Mouse (Mus musculus) myocyte (in vitro differentiated cells): ENCODE measurements at regions not wholly inside any gene's neighbourhood (a gene's known extent, or its start where the extent isn't known, plus 50 kb on each side); places are given as distances from the start of the nearest gene placed in this dataset.

Source experiments
- H3K27me3 ChIP-seq: one replicate; pipeline ENCODE4 v1.6.1; 2011; ENCODE audit not compliant: control insufficient read depth, insufficient read depth, insufficient read length
- H3K36me3 ChIP-seq: one replicate; pipeline ENCODE4 v1.6.1; 2011; ENCODE audit not compliant: control insufficient read depth, insufficient read depth
- H3K4me2 ChIP-seq: one replicate; pipeline ENCODE4 v1.6.1; 2011; ENCODE audit warnings: low read depth, control low read depth
- H3K4me3 ChIP-seq: one replicate; pipeline ENCODE4 v1.5.1; 2011; ENCODE audit warnings: mild to moderate bottlenecking, control low read depth, moderate library complexity
- H3K79me2 ChIP-seq: one replicate; pipeline ENCODE4 v1.6.1; 2011; ENCODE audit not compliant: control insufficient read depth, insufficient read depth
- H3ac ChIP-seq: one replicate; pipeline ENCODE4 v1.6.1; 2011; ENCODE audit not compliant: control insufficient read depth, insufficient read length
- CEBPB ChIP-seq: IDR thresholded peaks from 2 replicates; pipeline ENCODE4 v1.6.1; 2011; ENCODE audit warnings: mild to moderate bottlenecking, moderate library complexity; ENCODE audit not compliant: poor library complexity, insufficient read depth, severe bottlenecking
- E2F4 ChIP-seq: IDR thresholded peaks from one replicate; pipeline ENCODE4 v1.6.1; 2011; ENCODE audit warnings: mild to moderate bottlenecking, control low read depth, moderate library complexity; ENCODE audit not compliant: insufficient read depth
- MAX ChIP-seq: IDR thresholded peaks from one replicate; pipeline ENCODE4 v1.6.1; 2011; ENCODE audit warnings: low read depth, mild to moderate bottlenecking, control low read depth
- MYOD1 ChIP-seq, 3 experiments: IDR thresholded peaks; one replicate each; pipeline ENCODE4 v1.6.1; 2011; ENCODE audit warnings: control low read depth in 2 of 3, low read depth in 2 of 3, mild to moderate bottlenecking in 2 of 3, moderate library complexity in 1 of 3; ENCODE audit not compliant: insufficient read length in 2 of 3, control insufficient read depth in 1 of 3
- MYOG ChIP-seq, 3 experiments: IDR thresholded peaks; one replicate each; pipeline ENCODE4 v1.6.1; 2011; ENCODE audit warnings: control low read depth in 2 of 3, low read depth in 2 of 3, mild to moderate bottlenecking in 2 of 3; ENCODE audit not compliant: insufficient read length in 2 of 3, control insufficient read depth in 1 of 3, insufficient read depth in 1 of 3
- POLR2A ChIP-seq: IDR thresholded peaks from one replicate; pipeline ENCODE4 v1.6.1; 2011; ENCODE audit warnings: low read depth, mild to moderate bottlenecking, control low read depth, moderate library complexity; ENCODE audit not compliant: insufficient read length
- POLR2AphosphoS2 ChIP-seq: IDR thresholded peaks from one replicate; pipeline ENCODE4 v1.6.1; 2011; ENCODE audit warnings: low read depth, control low read depth; ENCODE audit not compliant: insufficient read length
- REST ChIP-seq: IDR thresholded peaks from one replicate; pipeline ENCODE4 v1.6.1; 2011; ENCODE audit warnings: mild to moderate bottlenecking, control low read depth, moderate library complexity; ENCODE audit not compliant: insufficient read depth, insufficient read length
- SRF ChIP-seq: IDR thresholded peaks from one replicate; pipeline ENCODE4 v1.6.1; 2011; ENCODE audit warnings: low read depth; ENCODE audit not compliant: control insufficient read depth, insufficient read length
- TCF12 ChIP-seq: IDR thresholded peaks from one replicate; pipeline ENCODE4 v1.6.1; 2011; ENCODE audit warnings: mild to moderate bottlenecking, control low read depth; ENCODE audit not compliant: poor library complexity, insufficient read depth, severe bottlenecking
- TCF3 ChIP-seq: IDR thresholded peaks from one replicate; pipeline ENCODE4 v1.6.1; 2011; ENCODE audit warnings: low read depth, control low read depth; ENCODE audit not compliant: insufficient read length
- USF1 ChIP-seq: IDR thresholded peaks from one replicate; pipeline ENCODE4 v1.6.1; 2011; ENCODE audit warnings: low read depth, mild to moderate bottlenecking, control low read depth, moderate library complexity

DNA sequence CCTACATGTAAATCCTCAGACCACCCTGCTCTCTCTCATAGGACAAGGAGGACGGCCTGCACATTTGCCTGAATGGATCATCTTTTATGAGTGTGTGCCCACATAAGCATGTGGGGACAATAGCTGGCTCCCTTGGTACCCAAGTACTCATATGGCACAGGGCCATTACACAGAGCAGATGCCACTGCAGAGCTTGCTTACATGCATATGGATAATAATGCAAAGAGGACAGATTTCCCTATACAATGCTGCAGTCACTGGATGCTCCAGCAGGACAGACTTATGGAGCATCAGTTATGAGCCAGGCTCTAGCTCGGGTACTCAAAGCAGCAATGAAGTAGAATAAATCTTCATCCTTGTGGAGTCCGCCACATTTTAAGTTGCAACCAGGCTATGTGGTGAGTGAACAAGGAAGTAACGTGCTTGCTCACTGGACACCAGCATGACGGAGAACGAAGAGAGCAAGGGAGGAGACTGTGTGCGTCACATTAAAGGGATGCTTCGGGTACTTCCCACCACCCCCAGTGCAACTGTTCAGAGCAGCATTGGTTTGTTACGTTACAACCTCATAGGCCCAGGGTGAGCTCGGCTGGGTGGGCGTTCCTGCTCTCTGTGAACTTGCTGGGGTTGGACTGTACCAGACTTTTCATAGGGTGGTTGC, 531.3 kb upstream of the Lrrc6 start:
- no peak overlapping the region for H3K4me3 ChIP-seq
- TF ChIP-seq TCF12 = no peak
- H3K36me3 ChIP-seq = no peaks in the 10 kb centered on the region
- H3ac ChIP-seq = no peak overlapping the region
- no peaks in the 10 kb centered on the region for H3K79me2 ChIP-seq
- H3K27me3 ChIP-seq = peaks cover under 1% of the 10 kb centered on the region
- no peak overlapping the region for H3K4me2 ChIP-seq

DNA sequence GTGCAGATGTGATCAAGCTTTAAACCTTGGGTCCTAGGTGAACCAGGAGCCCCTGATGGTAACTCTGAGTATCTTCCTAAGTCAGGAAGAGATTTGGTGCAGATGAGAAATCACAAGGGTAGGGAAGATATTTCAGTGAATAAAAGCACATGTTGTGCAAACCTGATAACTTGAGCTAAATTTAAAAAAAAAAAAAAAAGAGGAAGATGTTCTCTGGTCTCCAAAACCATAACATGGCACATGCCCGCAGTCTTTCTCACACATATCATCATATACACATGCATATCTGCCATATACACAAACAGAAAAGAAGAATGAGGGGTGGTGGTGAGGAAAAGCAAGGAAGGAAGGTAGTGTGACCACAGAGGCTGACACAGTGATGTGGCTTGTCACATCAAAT, 530.3 kb upstream of the Lrrc6 start:
- Histone ChIP-seq H3K4me2 (no peak overlapping the region), H3K79me2 (no peaks in the 10 kb centered on the region), H3K4me3 (no peak overlapping the region), H3ac (no peak overlapping the region), H3K36me3 (no peaks in the 10 kb centered on the region), H3K27me3 (peaks cover 5% of the 10 kb centered on the region)
- TF ChIP-seq MAX (no peak), MYOD1 (IDR thresholded peaks at IDR 0.05; ENCODE audit: control insufficient read depth in 1 of 3, insufficient read length in 2 of 3, low read depth in 2 of 3) (no peak), CEBPB (no peak), MYOG (IDR thresholded peaks at IDR 0.05; ENCODE audit: control insufficient read depth in 1 of 3, insufficient read depth in 1 of 3, insufficient read length in 2 of 3, low read depth in 2 of 3) (no peak), REST (no peak), SRF (no peak), POLR2A (no peak), POLR2AphosphoS2 (no peak), E2F4 (no peak), TCF12 (no peak), TCF3 (no peak), USF1 (no peak)

DNA sequence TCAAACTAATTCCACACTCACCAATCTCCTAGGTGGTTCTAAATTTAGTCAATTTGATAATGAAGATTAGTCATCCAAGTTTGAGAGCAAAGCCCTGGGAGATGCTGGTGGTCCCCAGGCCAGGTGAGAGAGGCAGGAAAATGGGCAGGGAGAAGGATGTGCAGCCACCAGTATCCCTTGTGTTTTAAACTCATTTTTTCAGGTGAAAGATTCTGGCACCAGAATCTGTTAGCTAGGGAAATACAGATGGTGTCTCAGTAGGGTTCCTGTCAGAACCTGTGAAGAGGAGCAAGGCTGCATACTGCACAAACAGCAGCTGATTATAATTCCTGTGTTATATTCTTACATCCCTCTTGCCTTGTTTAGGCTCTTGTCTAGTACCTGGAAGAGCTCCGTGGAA, 527.5 kb upstream of the Lrrc6 start:
- no peaks in the 10 kb centered on the region for H3K79me2 ChIP-seq
- TF ChIP-seq POLR2AphosphoS2 (no peak), MYOG (IDR thresholded peaks at IDR 0.05; ENCODE audit: control insufficient read depth in 1 of 3, insufficient read depth in 1 of 3, insufficient read length in 2 of 3, low read depth in 2 of 3) (no peak), MAX (no peak), TCF12 (no peak), REST (no peak), TCF3 (no peak), POLR2A (no peak), USF1 (no peak), E2F4 (no peak), MYOD1 (IDR thresholded peaks at IDR 0.05; ENCODE audit: control insufficient read depth in 1 of 3, insufficient read length in 2 of 3, low read depth in 2 of 3) (no peak), CEBPB (no peak), SRF (no peak)
- no peaks in the 10 kb centered on the region for H3K36me3 ChIP-seq
- H3K27me3 ChIP-seq = peaks cover 5% of the 10 kb centered on the region
- H3ac ChIP-seq = no peak overlapping the region
- no peak overlapping the region for H3K4me3 ChIP-seq
- H3K4me2 ChIP-seq = no peak overlapping the region

DNA sequence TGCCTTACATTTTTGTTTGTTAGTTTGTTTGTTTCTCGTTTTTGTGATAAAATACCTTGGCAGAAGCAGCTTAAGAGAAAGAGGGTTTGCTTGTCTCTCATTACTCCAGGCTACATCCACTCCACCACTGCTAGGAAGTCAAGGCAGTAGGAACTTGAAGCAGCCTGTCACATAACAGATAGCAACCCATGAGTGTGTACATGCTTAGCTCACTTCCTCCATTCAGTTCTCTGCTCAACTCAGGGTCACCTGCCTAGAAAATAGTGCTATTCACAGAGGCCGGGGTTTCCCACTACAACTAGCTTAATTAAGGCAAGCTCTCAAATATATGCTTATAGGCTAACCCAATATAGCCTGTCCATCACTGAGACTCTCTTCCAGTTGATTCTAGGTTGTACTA, 527.0 kb upstream of the Lrrc6 start:
- Histone ChIP-seq H3ac (no peak overlapping the region), H3K4me3 (no peak overlapping the region), H3K79me2 (no peaks in the 10 kb centered on the region), H3K27me3 (peaks cover 5% of the 10 kb centered on the region), H3K4me2 (no peak overlapping the region), H3K36me3 (no peaks in the 10 kb centered on the region)
- TF ChIP-seq TCF12 = no peak
- no peak for TF ChIP-seq POLR2A
- TF ChIP-seq REST = no peak

DNA sequence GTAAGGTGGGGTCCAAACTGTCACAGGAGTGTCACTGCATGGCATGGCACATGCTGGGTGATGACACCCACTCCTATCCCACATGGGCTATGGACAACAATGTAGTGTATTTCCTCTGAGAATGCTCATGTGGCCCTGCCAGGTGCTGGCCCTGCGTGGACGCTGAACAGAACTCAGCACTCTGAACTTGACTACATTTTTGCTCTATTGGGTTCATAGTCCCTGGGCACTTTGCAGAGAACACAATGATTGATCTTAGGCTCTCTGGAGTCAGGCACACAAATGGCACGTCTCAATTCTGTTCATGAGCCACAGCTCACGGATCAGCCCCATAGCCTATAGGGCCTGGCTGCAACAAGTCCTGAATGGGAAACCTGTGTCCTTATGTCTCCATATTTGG, 525.0 kb upstream of the Lrrc6 start:
- no peaks in the 10 kb centered on the region for H3K79me2 ChIP-seq
- no peak overlapping the region for H3K4me3 ChIP-seq
- peaks cover 5% of the 10 kb centered on the region for H3K27me3 ChIP-seq
- TF ChIP-seq MAX (no peak), POLR2AphosphoS2 (no peak), TCF12 (no peak), USF1 (no peak)
- no peaks in the 10 kb centered on the region for H3K36me3 ChIP-seq
- H3ac ChIP-seq = no peak overlapping the region
- H3K4me2 ChIP-seq = no peak overlapping the region

DNA sequence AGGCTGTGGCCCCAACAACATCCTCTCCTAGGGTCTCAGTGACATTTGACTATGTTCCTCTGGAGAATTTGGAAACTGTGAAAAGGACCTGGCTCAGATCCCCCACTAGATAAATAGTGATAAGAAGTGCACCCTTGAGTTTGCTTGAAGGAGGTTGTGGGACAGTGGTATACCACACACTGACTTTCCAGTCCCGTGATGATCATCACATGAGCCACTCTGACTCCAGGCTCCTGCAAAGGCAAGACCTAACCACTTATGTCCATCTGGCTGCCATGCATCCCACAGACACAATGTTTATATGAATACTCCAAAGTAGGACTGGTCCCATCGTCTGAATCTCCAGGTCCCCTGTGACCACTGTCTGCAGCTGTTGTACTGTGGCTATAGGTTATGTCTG, 523.7 kb upstream of the Lrrc6 start:
- no peak overlapping the region for H3ac ChIP-seq
- no peak overlapping the region for H3K4me2 ChIP-seq
- H3K4me3 ChIP-seq = no peak overlapping the region
- H3K36me3 ChIP-seq = no peaks in the 10 kb centered on the region
- TF ChIP-seq TCF3 (no peak), MYOD1 (IDR thresholded peaks at IDR 0.05; ENCODE audit: control insufficient read depth in 1 of 3, insufficient read length in 2 of 3, low read depth in 2 of 3) (peak in 1 of 3 experiments; percentile 26)
- no peaks in the 10 kb centered on the region for H3K79me2 ChIP-seq
- peaks cover 5% of the 10 kb centered on the region for H3K27me3 ChIP-seq
